Mouse (Mus musculus): Measurements from ENCODE around the gene Mab21l1. TPM values are rescaled to one million over a fixed set of nuclear protein-coding genes. Genes with fewer than 3 reads are reported as not detected.

The Mab21l1 gene
- total and polyA plus RNA-seq, 2 experiments from 2014 or later, result 137 to 179 TPM

GRCm38 (mm10) chr3:55777501-55777900 lies 4.8 kb upstream of the Mab21l1 start:
- Histone ChIP-seq H3K36me3 (ENCODE audit: insufficient read depth, low read length) (no peaks in the 10 kb centered on the region), H3K27ac (peak overlapping the region; percentile 71), H3K27me3 (ENCODE audit: insufficient read depth, low read length) (no peaks in the 10 kb centered on the region), H3K4me1 (ENCODE audit: insufficient read depth, low read length) (no peaks in the 10 kb centered on the region), H3K9me3 (ENCODE audit: low read length) (no peaks in the 10 kb centered on the region), H3K9ac (replicated peaks; ENCODE audit: low read length) (no peak overlapping the region), H3K4me3 (ENCODE audit: low read length) (0 out of 2 replicates have a peak overlapping the region, but pooled peaks have one; percentile 8), H3K4me2 (ENCODE audit: low read depth, low read length) (peak overlapping the region; percentile 38)
- DNase-seq (ENCODE audit: low spot score) (peak; percentile 42), ATAC-seq (no peak)
- no peak for TF ChIP-seq CTCF (IDR thresholded peaks at IDR 0.05; ENCODE audit: low read depth)
- 50% methylated on average over 4 of the region's 4 CpGs for WGBS

DNA sequence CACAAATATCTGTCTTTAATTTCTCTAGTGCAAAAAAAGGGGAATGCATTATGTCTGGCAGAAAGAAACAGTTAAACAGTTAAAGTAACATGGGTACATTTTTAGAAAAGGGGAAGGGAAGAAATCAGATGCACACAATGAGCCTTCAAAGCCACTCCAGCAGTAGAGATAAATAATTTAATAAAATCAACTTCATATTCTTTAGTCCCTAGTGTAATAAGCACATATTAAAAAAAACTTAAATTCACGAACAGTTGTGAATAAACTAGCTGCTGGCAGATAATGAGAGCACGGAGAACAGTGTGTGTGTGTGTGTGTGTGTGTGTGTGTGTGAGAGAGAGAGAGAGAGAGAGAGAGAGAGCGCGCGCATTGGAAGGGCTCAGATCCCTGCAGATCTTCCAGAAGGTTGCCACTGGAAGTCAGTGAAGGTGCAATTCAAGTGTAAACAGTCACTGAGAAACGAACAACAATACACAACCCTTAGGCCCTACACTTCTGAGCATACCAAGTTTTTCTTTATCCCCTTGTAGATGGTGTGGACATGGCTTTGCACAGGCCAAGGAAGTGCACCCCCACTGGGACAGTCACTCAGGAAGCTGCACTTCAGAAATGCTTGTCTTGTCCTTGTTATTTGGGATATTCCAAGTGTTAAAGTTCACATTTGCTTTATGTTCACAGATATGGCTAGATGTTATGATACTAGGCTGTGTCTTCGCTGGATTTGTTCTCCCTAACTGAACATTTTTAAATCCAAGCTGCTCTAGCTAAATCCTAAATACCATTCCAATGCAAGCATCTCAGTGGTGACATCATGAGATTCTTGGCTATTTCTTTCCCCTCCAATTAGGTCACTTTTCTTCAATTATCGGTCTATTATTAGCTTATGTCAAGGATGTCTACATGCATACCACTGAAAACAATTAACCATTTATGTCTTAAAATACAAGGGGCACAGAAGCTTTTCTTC lies 3.3 kb upstream of the Mab21l1 start:
- no peak for TF ChIP-seq CTCF (IDR thresholded peaks at IDR 0.05; ENCODE audit: low read depth)
- WGBS, result 46% methylated on average over 8 of the region's 8 CpGs

GRCm38 (mm10) chr3:55780120-55781070 lies 1.9 kb upstream of the Mab21l1 start:
- Histone ChIP-seq H3K9ac (replicated peaks; ENCODE audit: low read length) (peak overlapping the region; percentile 75), H3K27me3 (ENCODE audit: insufficient read depth, low read length) (no peaks in the 10 kb centered on the region), H3K4me2 (ENCODE audit: low read depth, low read length) (peak overlapping the region; percentile 61), H3K9me3 (ENCODE audit: low read length) (no peaks in the 10 kb centered on the region), H3K4me1 (ENCODE audit: insufficient read depth, low read length) (no peaks in the 10 kb centered on the region), H3K27ac (peak overlapping the region; percentile 97), H3K36me3 (ENCODE audit: insufficient read depth, low read length) (no peaks in the 10 kb centered on the region), H3K4me3 (ENCODE audit: low read length) (peak overlapping the region; percentile 35)
- ATAC-seq (peak; percentile 58), DNase-seq (ENCODE audit: low spot score) (peak; percentile 76)
- WGBS, result 12% methylated on average over 53 of the region's 53 CpGs
- no peak for TF ChIP-seq CTCF (IDR thresholded peaks at IDR 0.05; ENCODE audit: low read depth)

More for the DNA sequence above, 3.3 kb upstream of the Mab21l1 start:
- ATAC-seq (no peak), DNase-seq (ENCODE audit: low spot score) (peak; percentile 56)
- H3K4me2 ChIP-seq (ENCODE audit: low read depth, low read length), result peak overlapping the region; percentile 61
- no peaks in the 10 kb centered on the region for H3K4me1 ChIP-seq (ENCODE audit: insufficient read depth, low read length)
- H3K27me3 ChIP-seq (ENCODE audit: insufficient read depth, low read length), result no peaks in the 10 kb centered on the region
- H3K9ac ChIP-seq (replicated peaks; ENCODE audit: low read length), result peak overlapping the region; percentile 75
- H3K36me3 ChIP-seq (ENCODE audit: insufficient read depth, low read length), result no peaks in the 10 kb centered on the region
- H3K9me3 ChIP-seq (ENCODE audit: low read length), result no peaks in the 10 kb centered on the region
- H3K4me3 ChIP-seq (ENCODE audit: low read length), result peak overlapping the region; percentile 35
- H3K27ac ChIP-seq, result peak overlapping the region; percentile 97

DNA sequence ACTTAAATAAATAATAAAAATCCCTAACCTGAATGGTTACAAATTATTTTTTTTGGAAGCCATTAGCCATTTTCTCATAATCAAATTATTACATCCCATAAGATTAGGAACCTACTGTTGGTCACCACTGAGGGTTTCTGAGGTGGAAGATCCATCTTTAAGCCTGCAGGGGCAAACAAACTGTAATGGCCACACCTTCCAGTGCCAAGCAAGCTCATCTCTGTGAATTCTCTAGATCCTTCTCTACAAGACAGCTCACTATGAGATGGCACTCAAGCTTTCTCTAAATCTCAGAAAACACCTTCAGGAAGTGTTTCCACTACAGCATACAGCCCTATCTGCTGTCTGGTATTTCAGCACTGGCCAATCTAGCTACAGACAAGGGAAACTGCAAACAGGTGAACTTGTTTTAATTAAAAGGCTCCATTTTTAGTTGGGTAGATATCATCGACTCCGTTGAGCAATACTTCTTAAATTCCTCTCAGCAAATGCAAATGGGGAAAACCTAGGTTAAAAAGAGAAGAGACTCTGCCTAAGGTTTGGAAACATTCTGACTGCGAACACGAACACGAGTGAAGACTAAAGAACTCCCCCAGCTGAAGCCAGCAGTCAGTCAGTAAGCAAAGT lies 768 bp upstream of the Mab21l1 start:
- peak overlapping the region; percentile 61 for H3K4me2 ChIP-seq (ENCODE audit: low read depth, low read length)
- peak overlapping the region; percentile 80 for H3K9ac ChIP-seq (replicated peaks; ENCODE audit: low read length)
- no peaks in the 10 kb centered on the region for H3K9me3 ChIP-seq (ENCODE audit: low read length)
- no peak for TF ChIP-seq CTCF (IDR thresholded peaks at IDR 0.05; ENCODE audit: low read depth)
- DNase-seq (ENCODE audit: low spot score) (peak; percentile 35), ATAC-seq (no peak)
- peak overlapping the region; percentile 97 for H3K27ac ChIP-seq
- no peaks in the 10 kb centered on the region for H3K27me3 ChIP-seq (ENCODE audit: insufficient read depth, low read length)
- peak overlapping the region; percentile 51 for H3K4me3 ChIP-seq (ENCODE audit: low read length)
- WGBS, result 24% methylated on average over 5 of the region's 5 CpGs
- no peaks in the 10 kb centered on the region for H3K36me3 ChIP-seq (ENCODE audit: insufficient read depth, low read length)
- H3K4me1 ChIP-seq (ENCODE audit: insufficient read depth, low read length), result no peaks in the 10 kb centered on the region

DNA sequence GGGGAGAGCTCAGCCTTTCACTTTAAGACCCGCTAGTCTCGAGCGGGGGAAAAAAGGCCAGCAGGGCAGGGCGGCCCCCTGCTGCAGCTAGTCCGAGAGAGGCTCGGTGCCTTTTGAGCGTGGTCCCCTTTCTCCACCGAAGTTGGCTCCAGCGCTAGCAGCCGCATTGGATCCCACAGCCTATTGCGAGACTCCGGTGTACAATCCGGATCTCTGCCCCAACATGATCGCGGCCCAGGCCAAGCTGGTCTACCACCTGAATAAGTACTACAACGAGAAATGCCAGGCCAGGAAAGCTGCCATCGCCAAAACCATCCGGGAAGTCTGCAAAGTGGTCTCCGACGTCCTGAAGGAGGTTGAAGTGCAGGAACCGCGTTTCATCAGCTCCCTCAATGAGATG lies 461 bp downstream of the Mab21l1 start:
- H3K4me2 ChIP-seq (ENCODE audit: low read depth, low read length), result peak overlapping the region; percentile 61
- H3K9ac ChIP-seq (replicated peaks; ENCODE audit: low read length), result peak overlapping the region; percentile 80
- H3K27me3 ChIP-seq (ENCODE audit: insufficient read depth, low read length), result no peaks in the 10 kb centered on the region
- DNase-seq (ENCODE audit: low spot score), result no peak
- H3K9me3 ChIP-seq (ENCODE audit: low read length), result no peaks in the 10 kb centered on the region
- H3K27ac ChIP-seq, result peak overlapping the region; percentile 97
- TF ChIP-seq CTCF (IDR thresholded peaks at IDR 0.05; ENCODE audit: low read depth), result no peak
- H3K36me3 ChIP-seq (ENCODE audit: insufficient read depth, low read length), result no peaks in the 10 kb centered on the region
- peak overlapping the region; percentile 51 for H3K4me3 ChIP-seq (ENCODE audit: low read length)
- H3K4me1 ChIP-seq (ENCODE audit: insufficient read depth, low read length), result no peaks in the 10 kb centered on the region
- 14% methylated on average over 22 of the region's 22 CpGs for WGBS
- peak; percentile 3; the same call in 1 of the 2 replicates for ATAC-seq

All from hindbrain, postnatal 0 days (tissue).